ENCODE assay signal across 8 mouse cellular contexts in genomic region chr4:53931499-53931898, GRCm38 (mm10).
DNase-seq lines count a peak whose midpoint lies in the region; ATAC-seq and TF ChIP-seq lines count a peak whose summit lies in the region.

No protein-coding gene starts in this region.

- no peak for TF ChIP-seq EP300 in MEL (IDR thresholded peaks at IDR 0.05; ENCODE audit: low read depth in 1 of 2, low read length in 2 of 2)

- no peak for TF ChIP-seq POLR2A in MEL (IDR thresholded peaks at IDR 0.05; ENCODE audit: control insufficient read depth in 1 of 2, insufficient read depth in 1 of 2, low read depth in 1 of 2, low read length in 2 of 2, poor library complexity in 1 of 2)
- no peak for TF ChIP-seq POLR2A in bone marrow, adult 2 months (IDR thresholded peaks at IDR 0.05; ENCODE audit: borderline replicate concordance, control insufficient read depth, low read depth, low read length)

- H3K4me1 ChIP-seq in MEL (ENCODE audit: control insufficient read depth in 1 of 2, insufficient read depth in 2 of 2, low read length in 2 of 2), result no peaks in the 10 kb centered on the region
- H3K4me1 ChIP-seq in bone marrow, adult 2 months (ENCODE audit: control insufficient read depth, insufficient read depth, low read length), result peaks cover 2% of the 10 kb centered on the region
- H3K4me1 ChIP-seq in forebrain, embryonic 11.5 days (replicated peaks; ENCODE audit: control insufficient read depth, insufficient read depth, low read length), result no peaks in the 10 kb centered on the region; the same call in 1 of the 2 replicates
- no peaks in the 10 kb centered on the region for H3K4me1 ChIP-seq in hindbrain, embryonic 11.5 days (replicated peaks; ENCODE audit: control insufficient read depth, insufficient read depth, low read length)
- H3K4me1 ChIP-seq in lung, embryonic 16.5 days (replicated peaks; ENCODE audit: control insufficient read depth, insufficient read depth, low read length), result 0 out of 2 replicates have a peak, but pooled peaks cover 2% of the 10 kb centered on the region

- H3K27me3 ChIP-seq in MEL (ENCODE audit: control insufficient read depth in 1 of 2, insufficient read depth in 2 of 2, low read length in 2 of 2), result peaks cover 0 to 2% of the 10 kb centered on the region in 2 experiments; a peak in 1 of 4 replicates
- no peaks in the 10 kb centered on the region for H3K27me3 ChIP-seq in forebrain, embryonic 11.5 days (ENCODE audit: control insufficient read depth, insufficient read depth, low read length)
- H3K27me3 ChIP-seq in hindbrain, embryonic 11.5 days (ENCODE audit: control insufficient read depth, insufficient read depth, low read length), result no peaks in the 10 kb centered on the region
- H3K27me3 ChIP-seq in lung, embryonic 16.5 days (ENCODE audit: control insufficient read depth, insufficient read depth, low read depth, low read length), result no peaks in the 10 kb centered on the region

- no peaks in the 10 kb centered on the region for H3K9me3 ChIP-seq in MEL (replicated peaks; ENCODE audit: insufficient read depth, low read length)
- H3K9me3 ChIP-seq in forebrain, embryonic 11.5 days (ENCODE audit: control insufficient read depth, low read length), result no peaks in the 10 kb centered on the region
- no peaks in the 10 kb centered on the region for H3K9me3 ChIP-seq in hindbrain, embryonic 11.5 days (ENCODE audit: control insufficient read depth, low read length)
- H3K9me3 ChIP-seq in lung, embryonic 16.5 days (ENCODE audit: control insufficient read depth, low read length), result no peaks in the 10 kb centered on the region

- peak; percentile 78 for ATAC-seq in forebrain, embryonic 11.5 days (replicated peaks; ENCODE audit: low FRiP score)
- ATAC-seq in hindbrain, embryonic 11.5 days (ENCODE audit: low FRiP score), result peak; percentile 80
- ATAC-seq in lung, embryonic 16.5 days (ENCODE audit: low read depth), result peak; percentile 87

- no peaks in the 10 kb centered on the region for H3K36me3 ChIP-seq in MEL (ENCODE audit: control insufficient read depth in 1 of 2, insufficient read depth in 2 of 2, low read length in 2 of 2)
- H3K36me3 ChIP-seq in forebrain, embryonic 11.5 days (ENCODE audit: control insufficient read depth, insufficient read depth, low read length), result no peaks in the 10 kb centered on the region
- no peaks in the 10 kb centered on the region for H3K36me3 ChIP-seq in hindbrain, embryonic 11.5 days (ENCODE audit: control insufficient read depth, insufficient read depth, low read length)
- no peaks in the 10 kb centered on the region for H3K36me3 ChIP-seq in lung, embryonic 16.5 days (ENCODE audit: control insufficient read depth, insufficient read depth, low read length)

- WGBS in bone marrow, adult 2 months, result 1% methylated on average over 10 of the region's 10 CpGs
- WGBS in forebrain, embryonic 11.5 days, result 15% methylated on average over 10 of the region's 10 CpGs
- 16% methylated on average over 10 of the region's 10 CpGs for WGBS in hindbrain, embryonic 11.5 days
- 11% methylated on average over 10 of the region's 10 CpGs for WGBS in lung, embryonic 16.5 days

- H3K79me2 ChIP-seq in MEL (ENCODE audit: control insufficient read depth, insufficient read depth, low read length, poor library complexity), result no peaks in the 10 kb centered on the region

- H3K4me3 ChIP-seq in MEL (ENCODE audit: control insufficient read depth in 1 of 2, insufficient read depth in 1 of 2, low read depth in 2 of 2, low read length in 2 of 2), result no peak overlapping the region
- H3K4me3 ChIP-seq in bone marrow, adult 2 months (replicated peaks; ENCODE audit: control insufficient read depth, low read depth, low read length), result no peak overlapping the region
- no peak overlapping the region for H3K4me3 ChIP-seq in forebrain, embryonic 11.5 days (ENCODE audit: low read depth, low read length)
- no peak overlapping the region for H3K4me3 ChIP-seq in hindbrain, embryonic 11.5 days (ENCODE audit: low read depth, low read length)
- H3K4me3 ChIP-seq in lung, embryonic 16.5 days (ENCODE audit: low read length), result peak overlapping the region; percentile 41

- peak; percentile 42 for TF ChIP-seq RAD21 in MEL (IDR thresholded peaks at IDR 0.05; ENCODE audit: low read depth, low read length)

- peak; percentile 3 for DNase-seq in MEL (ENCODE audit: low read depth, low spot score)
- DNase-seq in forebrain, embryonic 11.5 days (ENCODE audit: low spot score), result peak; percentile 82
- DNase-seq in hindbrain, embryonic 11.5 days (ENCODE audit: low spot score), result peak; percentile 80
- DNase-seq in layer of hippocampus, adult 9-11 months, result peak; percentile 26
- DNase-seq in retina, adult 2 months (ENCODE audit: low read depth, low spot score), result peak; percentile 37
- no peak for DNase-seq in natural killer cell, adult 2 months (ENCODE audit: low spot score in 2 of 2)

- no peak overlapping the region for H3K9ac ChIP-seq in MEL (ENCODE audit: control insufficient read depth, low read depth, low read length, poor library complexity, severe bottlenecking)
- no peak overlapping the region; the same call in 1 of the 2 replicates for H3K9ac ChIP-seq in forebrain, embryonic 11.5 days (ENCODE audit: low read length)
- no peak overlapping the region for H3K9ac ChIP-seq in hindbrain, embryonic 11.5 days (ENCODE audit: low read depth, low read length)
- H3K9ac ChIP-seq in lung, embryonic 16.5 days (ENCODE audit: low read length), result peak overlapping the region; percentile 65

- H3K27ac ChIP-seq in MEL (ENCODE audit: control insufficient read depth, low read depth, low read length), result no peak overlapping the region
- H3K27ac ChIP-seq in bone marrow, adult 2 months (ENCODE audit: control insufficient read depth, insufficient read depth, low read depth, low read length, poor library complexity), result no peak overlapping the region
- no peak overlapping the region for H3K27ac ChIP-seq in forebrain, embryonic 11.5 days (ENCODE audit: low read depth, low read length)
- no peak overlapping the region for H3K27ac ChIP-seq in hindbrain, embryonic 11.5 days (ENCODE audit: low read depth, low read length)
- no peak overlapping the region for H3K27ac ChIP-seq in lung, embryonic 16.5 days (ENCODE audit: low read length)

- H3K4me2 ChIP-seq in forebrain, embryonic 11.5 days (ENCODE audit: low read depth, low read length, severe bottlenecking), result peak overlapping the region; percentile 36; the same call in 1 of the 2 replicates
- no peak overlapping the region for H3K4me2 ChIP-seq in hindbrain, embryonic 11.5 days (replicated peaks; ENCODE audit: low read depth, low read length)
- peak overlapping the region; percentile 66 for H3K4me2 ChIP-seq in lung, embryonic 16.5 days (ENCODE audit: low read depth, low read length)

- peak in 2 of 3 experiments; percentile 34 to 56; a peak in 4 of 6 replicates for TF ChIP-seq CTCF in MEL (IDR thresholded peaks at IDR 0.05 in 2 of 3, conservative IDR thresholded peaks at IDR 0.05 in 1 of 3; ENCODE audit: control insufficient read depth in 1 of 3, insufficient read depth in 1 of 3, low read depth in 2 of 3, low read length in 3 of 3, poor library complexity in 1 of 3, severe bottlenecking in 1 of 3)
- TF ChIP-seq CTCF in bone marrow, adult 2 months (IDR thresholded peaks at IDR 0.05; ENCODE audit: control insufficient read depth, insufficient read depth, low read length), result peak; percentile 84

TF ChIP-seq in MEL, 35 proteins besides CTCF, POLR2A, EP300 and RAD21:
- TF ChIP-seq SMC3 (IDR thresholded peaks at IDR 0.05; ENCODE audit: low read depth, low read length) (peak; percentile 42), MYB (IDR thresholded peaks at IDR 0.05; ENCODE audit: low read depth, low read length) (no peak), KAT2A (conservative IDR thresholded peaks at IDR 0.05; ENCODE audit: low read depth, low read length) (no peak), MXI1 (IDR thresholded peaks at IDR 0.05; ENCODE audit: low read depth, low read length) (no peak), HCFC1 (IDR thresholded peaks at IDR 0.05; ENCODE audit: low read depth, low read length) (no peak), ZC3H11A (IDR thresholded peaks at IDR 0.05; ENCODE audit: low read depth, low read length) (no peak)

Comparison
In these comparisons a context has a peak if more than half of its experiments do, and no peak if none do; other contexts are left out.
1. DNase-seq: peak in MEL (single experiment), forebrain, embryonic 11.5 days (single experiment), hindbrain, embryonic 11.5 days (single experiment), layer of hippocampus, adult 9-11 months (single experiment) and retina, adult 2 months (single experiment); none in natural killer cell, adult 2 months (0 of 2).
2. Peak in every context shown above with its lines, with median percentiles within 50 percentile points of each other: ATAC-seq.